Comparison of ENCODE assay signal across 9 mouse cellular contexts in genomic region chr7:135836808-135837733, GRCm38 (mm10).
DNase-seq lines count a peak whose midpoint lies in the region; ATAC-seq and TF ChIP-seq lines count a peak whose summit lies in the region.
"Had no signal": no experiment of that assay in that cellular context is flagged by ENCODE, and none has a peak within 500 bp of the region (broad histone marks: within the 10 kb centered on the region; RNA-seq: fewer than 3 reads in every experiment).

No protein-coding gene starts in this region.

- TF ChIP-seq CTCF in bone marrow, adult 2 months (IDR thresholded peaks at IDR 0.05; ENCODE audit: control insufficient read depth, insufficient read depth, low read length) = peak; percentile 25; the same call in 1 of the 2 replicates

- no peak for TF ChIP-seq POLR2A in bone marrow, adult 2 months (IDR thresholded peaks at IDR 0.05; ENCODE audit: borderline replicate concordance, control insufficient read depth, low read depth, low read length)
- no peak for TF ChIP-seq POLR2A in limb, embryonic 14.5 days (IDR thresholded peaks at IDR 0.05; ENCODE audit: borderline replicate concordance, extremely low read depth, insufficient read depth, insufficient read length)

- ATAC-seq in embryonic facial prominence, embryonic 15.5 days (ENCODE audit: insufficient number of reproducible peaks, low FRiP score, low TSS enrichment, low read depth) = peak; percentile 80
- peak; percentile 91 for ATAC-seq in kidney, embryonic 16.5 days (ENCODE audit: low FRiP score, low TSS enrichment)
- ATAC-seq in limb, embryonic 14.5 days (ENCODE audit: low FRiP score, low read depth) = peak; percentile 85
- peak; percentile 81; the same call in 1 of the 2 replicates for ATAC-seq in midbrain, embryonic 15.5 days (replicated peaks)

- H3K36me3 ChIP-seq in embryonic facial prominence, embryonic 15.5 days = no peaks in the 10 kb centered on the region
- H3K36me3 ChIP-seq in kidney, embryonic 16.5 days (ENCODE audit: insufficient read depth, low read length) = no peaks in the 10 kb centered on the region
- H3K36me3 ChIP-seq in limb, embryonic 14.5 days (ENCODE audit: control insufficient read depth, insufficient read depth, low read length) = no peaks in the 10 kb centered on the region
- no peaks in the 10 kb centered on the region for H3K36me3 ChIP-seq in midbrain, embryonic 15.5 days (replicated peaks)
- H3K36me3 ChIP-seq: G1E had no signal

- H3K27ac ChIP-seq in bone marrow, adult 2 months (ENCODE audit: control insufficient read depth, insufficient read depth, low read depth, low read length, poor library complexity) = no peak overlapping the region
- H3K27ac ChIP-seq in embryonic facial prominence, embryonic 15.5 days (replicated peaks) = no peak overlapping the region
- H3K27ac ChIP-seq in kidney, embryonic 16.5 days (ENCODE audit: low read length) = no peak overlapping the region
- 0 out of 2 replicates have a peak overlapping the region, but pooled peaks have one; percentile 33 for H3K27ac ChIP-seq in limb, embryonic 14.5 days (replicated peaks; ENCODE audit: low read depth, low read length)
- no peak overlapping the region for H3K27ac ChIP-seq in midbrain, embryonic 15.5 days

- peaks cover 19% of the 10 kb centered on the region for H3K27me3 ChIP-seq in embryonic facial prominence, embryonic 15.5 days
- H3K27me3 ChIP-seq in kidney, embryonic 16.5 days (ENCODE audit: insufficient read depth, low read length) = 0 out of 2 replicates have a peak, but pooled peaks cover 3% of the 10 kb centered on the region
- 0 out of 2 replicates have a peak, but pooled peaks cover 3% of the 10 kb centered on the region for H3K27me3 ChIP-seq in limb, embryonic 14.5 days (ENCODE audit: control insufficient read depth, insufficient read depth, low read length)
- H3K27me3 ChIP-seq in midbrain, embryonic 15.5 days (replicated peaks) = peaks cover 10% of the 10 kb centered on the region; the same call in 1 of the 2 replicates

- H3K4me3 ChIP-seq in bone marrow, adult 2 months (replicated peaks; ENCODE audit: control insufficient read depth, low read depth, low read length) = no peak overlapping the region
- no peak overlapping the region for H3K4me3 ChIP-seq in embryonic facial prominence, embryonic 15.5 days (replicated peaks)
- H3K4me3 ChIP-seq in kidney, embryonic 16.5 days (ENCODE audit: low read length) = no peak overlapping the region
- no peak overlapping the region for H3K4me3 ChIP-seq in limb, embryonic 14.5 days (replicated peaks; ENCODE audit: low read length)
- no peak overlapping the region for H3K4me3 ChIP-seq in midbrain, embryonic 15.5 days

- peak; percentile 69 for DNase-seq in 3T3-L1 (ENCODE audit: low read depth, low spot score)
- DNase-seq in heart, adult 8-10 months (ENCODE audit: low spot score) = peak; percentile 82
- DNase-seq in limb, embryonic 14.5 days (ENCODE audit: low spot score) = peak; percentile 92
- peak; percentile 85 for DNase-seq in testis, postnatal 10 days (ENCODE audit: low spot score)

- no peak overlapping the region for H3K4me2 ChIP-seq in embryonic facial prominence, embryonic 15.5 days (replicated peaks)
- no peak overlapping the region for H3K4me2 ChIP-seq in kidney, embryonic 16.5 days (replicated peaks; ENCODE audit: low read depth, low read length)
- H3K4me2 ChIP-seq in limb, embryonic 14.5 days (replicated peaks; ENCODE audit: low read depth, low read length, severe bottlenecking) = no peak overlapping the region
- no peak overlapping the region for H3K4me2 ChIP-seq in midbrain, embryonic 15.5 days

- H3K9me3 ChIP-seq in embryonic facial prominence, embryonic 15.5 days (replicated peaks) = no peaks in the 10 kb centered on the region
- no peaks in the 10 kb centered on the region for H3K9me3 ChIP-seq in kidney, embryonic 16.5 days (ENCODE audit: low read length)
- H3K9me3 ChIP-seq in limb, embryonic 14.5 days (ENCODE audit: control insufficient read depth, low read length) = no peaks in the 10 kb centered on the region
- no peaks in the 10 kb centered on the region for H3K9me3 ChIP-seq in midbrain, embryonic 15.5 days

- H3K9ac ChIP-seq in embryonic facial prominence, embryonic 15.5 days = no peak overlapping the region
- no peak overlapping the region for H3K9ac ChIP-seq in kidney, embryonic 16.5 days (replicated peaks; ENCODE audit: low read length)
- no peak overlapping the region for H3K9ac ChIP-seq in limb, embryonic 14.5 days (ENCODE audit: low read depth, low read length, severe bottlenecking)
- H3K9ac ChIP-seq in midbrain, embryonic 15.5 days = no peak overlapping the region

- H3K4me1 ChIP-seq in bone marrow, adult 2 months (ENCODE audit: control insufficient read depth, insufficient read depth, low read length) = no peaks in the 10 kb centered on the region
- H3K4me1 ChIP-seq in embryonic facial prominence, embryonic 15.5 days = peaks cover 6% of the 10 kb centered on the region
- H3K4me1 ChIP-seq in kidney, embryonic 16.5 days (ENCODE audit: insufficient read depth, low read length) = peaks cover 4% of the 10 kb centered on the region; the same call in 1 of the 2 replicates
- H3K4me1 ChIP-seq in limb, embryonic 14.5 days (ENCODE audit: control insufficient read depth, insufficient read depth, low read length) = peaks cover 11% of the 10 kb centered on the region
- H3K4me1 ChIP-seq in midbrain, embryonic 15.5 days = peaks cover 21% of the 10 kb centered on the region

- 48% methylated on average over 12 of the region's 12 CpGs for WGBS in bone marrow, adult 2 months
- WGBS in embryonic facial prominence, embryonic 15.5 days = 38% methylated on average over 12 of the region's 12 CpGs
- 39% methylated on average over 12 of the region's 12 CpGs for WGBS in kidney, embryonic 16.5 days
- 39% methylated on average over 12 of the region's 12 CpGs for WGBS in limb, embryonic 14.5 days
- WGBS in midbrain, embryonic 15.5 days = 33% methylated on average over 12 of the region's 12 CpGs
